Mouse (Mus musculus): ENCODE data around the gene Muc4. TPM values are rescaled to one million over a fixed set of nuclear protein-coding genes. Genes with fewer than 3 reads are reported as not detected.

Gene Muc4
- total RNA-seq, 2 experiments from 2014 or later = 0.34 to 0.42 TPM

Other genes starting within 250 kb of the Muc4 start
- gene Slc51a, start 248.0 kb upstream of the Muc4 start, total RNA-seq (2021) = 1 to 10 TPM in 1 of 2 experiments, not detected in 1; 1.4 TPM
- gene Zdhhc19, start 239.6 kb upstream of the Muc4 start, total RNA-seq (2021) = not detected
- 10 to 100 TPM; 57.2 to 75.8 TPM for gene Tfrc, start 127.0 kb upstream of the Muc4 start, total RNA-seq (2021)
- 10 to 100 TPM; 75.6 to 77.6 TPM for gene Tnk2, start 92.0 kb upstream of the Muc4 start, total RNA-seq (2021)
- 1 to 10 TPM in 1 of 2 experiments, under 1 TPM in 1; 0.25 to 2.7 TPM for gene Muc20, start 61.5 kb downstream of the Muc4 start, total RNA-seq (2021)
- gene Smbd1, start 74.6 kb downstream of the Muc4 start, total RNA-seq (2021) = not detected
- 100 to 1,000 TPM; 115 to 125 TPM for gene Fyttd1, start 141.6 kb downstream of the Muc4 start, total RNA-seq (2021)
- gene Rubcn, start 141.9 kb downstream of the Muc4 start, total RNA-seq (2021) = 10 to 100 TPM; 32.8 to 34.7 TPM
- gene Lrch3, start 178.2 kb downstream of the Muc4 start, total RNA-seq (2021) = 10 to 100 TPM; 43.1 to 44.1 TPM

Measured in adrenal gland, postnatal 4 days (tissue).